Mouse (Mus musculus) C2C12 (cell line): ENCODE measurements around the gene Mef2d. TPM values are rescaled to one million over a fixed set of nuclear protein-coding genes. Genes with fewer than 3 reads are reported as not detected.

Source experiments
- H3K27me3 ChIP-seq: one replicate; pipeline ENCODE4 v1.6.1; 2011; ENCODE audit not compliant: control insufficient read depth, insufficient read depth, insufficient read length
- H3K36me3 ChIP-seq: one replicate; pipeline ENCODE4 v1.6.1; 2011; ENCODE audit not compliant: control insufficient read depth, insufficient read depth
- H3K4me3 ChIP-seq: one replicate; pipeline ENCODE4 v1.5.1; 2011; ENCODE audit warnings: mild to moderate bottlenecking, control low read depth; ENCODE audit not compliant: poor library complexity, insufficient read depth, severe bottlenecking
- H3K79me2 ChIP-seq: one replicate; pipeline ENCODE4 v1.6.1; 2011; ENCODE audit not compliant: control insufficient read depth, insufficient read depth
- H3K79me3 ChIP-seq: one replicate; pipeline ENCODE4 v1.6.1; 2011; ENCODE audit warnings: low read depth, control low read depth
- H3ac ChIP-seq: one replicate; pipeline ENCODE3; 2011; ENCODE audit warnings: low read depth; ENCODE audit not compliant: control insufficient read depth, insufficient read length
- CEBPB ChIP-seq: IDR thresholded peaks from one replicate; pipeline ENCODE4 v1.6.1; 2011; ENCODE audit warnings: low read depth, mild to moderate bottlenecking, control low read depth, moderate library complexity
- CTCF ChIP-seq: IDR thresholded peaks from one replicate; pipeline ENCODE4 v1.5.1; 2011; ENCODE audit not compliant: control insufficient read depth, insufficient read depth, insufficient read length
- FOSL1 ChIP-seq: IDR thresholded peaks from one replicate; pipeline ENCODE4 v1.8.0; 2011; ENCODE audit warnings: mild to moderate bottlenecking, low read length; ENCODE audit not compliant: poor library complexity, insufficient read depth, severe bottlenecking
- MAX ChIP-seq: IDR thresholded peaks from one replicate; pipeline ENCODE4 v1.6.1; 2011; ENCODE audit warnings: mild to moderate bottlenecking, control low read depth
- MYOD1 ChIP-seq: IDR thresholded peaks from one replicate; pipeline ENCODE4 v1.6.1; 2011; ENCODE audit warnings: low read depth; ENCODE audit not compliant: control insufficient read depth, insufficient read length
- MYOG ChIP-seq: IDR thresholded peaks from one replicate; pipeline ENCODE4 v1.6.1; 2011; ENCODE audit not compliant: control insufficient read depth, insufficient read length; ENCODE audit errors: extremely low read depth
- USF1 ChIP-seq: IDR thresholded peaks from one replicate; pipeline ENCODE4 v1.6.1; 2011; ENCODE audit warnings: low read depth, mild to moderate bottlenecking, control low read depth, moderate library complexity
- microRNA-seq: library from miRNA; unstranded; fragments of <30 nt; microRNA quantifications from one replicate; pipeline ENCODE4, GENCODE M21; 2019; ENCODE audit warnings: borderline microRNAs expressed
- polyA plus RNA-seq: library from polyadenylated mRNA; unstranded; fragments of >200 nt; fragmentation: generic; extraction: Trizol; gene quantifications from one replicate; pipeline ENCODE4 v1.2.1, GENCODE M21; 2012; ENCODE audit warnings: missing spikeins

The Mef2d gene
- polyA plus RNA-seq, 1 experiment, result 35.3 TPM

GRCm38 (mm10) chr3:88219940-88220339 is 77.8 kb downstream of the Mef2d start:
- Histone ChIP-seq H3K36me3 (no peaks in the 10 kb centered on the region), H3K27me3 (peaks cover 49% of the 10 kb centered on the region), H3K4me3 (no peak overlapping the region), H3K79me3 (no peaks in the 10 kb centered on the region), H3K79me2 (no peaks in the 10 kb centered on the region), H3ac (no peak overlapping the region)
- TF ChIP-seq MYOG (no peak), MYOD1 (no peak), CEBPB (no peak), MAX (no peak), FOSL1 (no peak), CTCF (no peak), USF1 (no peak)

GRCm38 (mm10) chr3:88220842-88221241 is 78.7 kb downstream of the Mef2d start:
- Histone ChIP-seq H3K36me3 (no peaks in the 10 kb centered on the region), H3K79me2 (no peaks in the 10 kb centered on the region), H3K27me3 (peaks cover 47% of the 10 kb centered on the region), H3ac (no peak overlapping the region), H3K79me3 (no peaks in the 10 kb centered on the region), H3K4me3 (no peak overlapping the region)
- TF ChIP-seq MAX, result peak; percentile 80
- no peak for TF ChIP-seq MYOD1

Small RNA genes lying within 50 kb of the gene (microRNA-seq; reads per million reads assigned to microRNA genes)
- gene Gm25641 (not detected), gene Mir3093 (not detected), gene Mir9-1 (not detected)

Other genes starting within 250 kb of the Mef2d start
- 279 TPM for gene Hdgf, start 236.1 kb upstream of the Mef2d start, polyA plus RNA-seq
- 69.7 TPM for gene Mrpl24, start 222.9 kb upstream of the Mef2d start, polyA plus RNA-seq
- gene Isg20l2, start 212.1 kb upstream of the Mef2d start, polyA plus RNA-seq, result 25.0 TPM
- 7.1 TPM for gene Rrnad1, start 211.7 kb upstream of the Mef2d start, polyA plus RNA-seq
- gene Crabp2, start 193.7 kb upstream of the Mef2d start, polyA plus RNA-seq, result 14.4 TPM
- gene Nes, start 171.3 kb upstream of the Mef2d start, polyA plus RNA-seq, result 158 TPM
- 0.15 TPM for gene Bcan, start 142.1 kb upstream of the Mef2d start, polyA plus RNA-seq
- gene Hapln2, start 114.8 kb upstream of the Mef2d start, polyA plus RNA-seq, result not detected
- 26.4 TPM for gene Gpatch4, start 99.3 kb upstream of the Mef2d start, polyA plus RNA-seq
- 93.6 TPM for gene Naxe, start 83.9 kb upstream of the Mef2d start, polyA plus RNA-seq
- gene Ttc24, start 64.1 kb upstream of the Mef2d start, polyA plus RNA-seq, result not detected
- gene Iqgap3, start 60.4 kb upstream of the Mef2d start, polyA plus RNA-seq, result 23.9 TPM
- gene Rhbg, start 112.3 kb downstream of the Mef2d start, polyA plus RNA-seq, result not detected
- not detected for gene Gm38392, start 144.8 kb downstream of the Mef2d start, polyA plus RNA-seq
- 2.3 TPM for gene Tsacc, start 154.6 kb downstream of the Mef2d start, polyA plus RNA-seq
- gene Cct3, start 154.7 kb downstream of the Mef2d start, polyA plus RNA-seq, result 628 TPM
- gene Glmp, start 182.7 kb downstream of the Mef2d start, polyA plus RNA-seq, result 173 TPM
- 2.1 TPM for gene Tmem79, start 193.8 kb downstream of the Mef2d start, polyA plus RNA-seq
- 84.5 TPM for gene Smg5, start 193.9 kb downstream of the Mef2d start, polyA plus RNA-seq
- gene Paqr6, start 222.2 kb downstream of the Mef2d start, polyA plus RNA-seq, result 0.02 TPM
- 0.51 TPM for gene Bglap3, start 230.4 kb downstream of the Mef2d start, polyA plus RNA-seq
- gene Bglap2, start 236.3 kb downstream of the Mef2d start, polyA plus RNA-seq, result 4.6 TPM
- gene Bglap, start 242.1 kb downstream of the Mef2d start, polyA plus RNA-seq, result 1.6 TPM